Mouse (Mus musculus): Measurements from ENCODE around the gene Ctc1. TPM values are rescaled to one million over a fixed set of nuclear protein-coding genes. Genes with fewer than 3 reads are reported as not detected.
A peak's percentile ranks its signal among the peaks of the same experiment; 100 is the strongest.
"Not testable (repeated sequence)": the region's sequence is repeated elsewhere in the genome, so short reads cannot be mapped to it uniquely, and the experiment has no call there.

Gene Ctc1
- polyA plus RNA-seq (2014; fragmentation: Nextera tagmentation; extraction: Ambion mirVana): 63.2 and 68.3 TPM in 2 replicates

GRCm38 (mm10) chr11:69015644-69016441 is at the start of gene Ctc1:
Gene Ctc1 (plus strand): TSS chr11:69015911.
- Histone ChIP-seq H3K9me3 (replicated peaks; ENCODE audit: control insufficient read depth, low read length) (no peaks in the 10 kb centered on the region), H3K27me3 (ENCODE audit: control insufficient read depth, insufficient read depth, low read length) (no peaks in the 10 kb centered on the region), H3K27ac (replicated peaks; ENCODE audit: low read depth, low read length) (peak within 1 kb of the TSS; percentile 83), H3K4me3 (ENCODE audit: low read depth, low read length) (peak within 1 kb of the TSS; percentile 60), H3K9ac (replicated peaks; ENCODE audit: low read length) (peak within 1 kb of the TSS; percentile 83), H3K4me2 (ENCODE audit: low read depth, low read length) (peak within 1 kb of the TSS; percentile 74), H3K4me1 (ENCODE audit: control insufficient read depth, insufficient read depth, low read length) (no peaks in the 10 kb centered on the region; the same call in 1 of the 2 replicates), H3K36me3 (replicated peaks; ENCODE audit: control insufficient read depth, insufficient read depth, low read depth, low read length) (no peaks in the 10 kb centered on the region)
- peak; percentile 96 for DNase-seq (ENCODE audit: low spot score)
- ATAC-seq (replicated peaks; ENCODE audit: insufficient number of reproducible peaks, low FRiP score, low TSS enrichment, low read depth): peak; percentile 95
- WGBS: 4% methylated on average over 38 of the region's 38 CpGs

GRCm38 (mm10) chr11:68966554-68966953 is 49.2 kb upstream of the Ctc1 start:
- Histone ChIP-seq H3K27me3 (ENCODE audit: control insufficient read depth, insufficient read depth, low read length) (no peaks in the 10 kb centered on the region), H3K27ac (replicated peaks; ENCODE audit: low read depth, low read length) (no peak overlapping the region), H3K9ac (replicated peaks; ENCODE audit: low read length) (no peak overlapping the region), H3K4me3 (ENCODE audit: low read depth, low read length) (no peak overlapping the region), H3K4me2 (ENCODE audit: low read depth, low read length) (no peak overlapping the region), H3K4me1 (ENCODE audit: control insufficient read depth, insufficient read depth, low read length) (no peaks in the 10 kb centered on the region), H3K9me3 (replicated peaks; ENCODE audit: control insufficient read depth, low read length) (no peaks in the 10 kb centered on the region), H3K36me3 (replicated peaks; ENCODE audit: control insufficient read depth, insufficient read depth, low read depth, low read length) (no peaks in the 10 kb centered on the region)
- DNase-seq (ENCODE audit: low spot score): no peak
- no peak for ATAC-seq (replicated peaks; ENCODE audit: insufficient number of reproducible peaks, low FRiP score, low TSS enrichment, low read depth)
- WGBS: 55% methylated on average over 1 of the region's 1 CpGs

GRCm38 (mm10) chr11:68967337-68968282 is 48.1 kb upstream of the Ctc1 start, which contains the start of gene Slc25a35:
Gene Slc25a35 (plus strand): TSS chr11:68968131.
- H3K27me3 ChIP-seq (ENCODE audit: control insufficient read depth, insufficient read depth, low read length): no peaks in the 10 kb centered on the region
- peak within 1 kb of the TSS; percentile 63 for H3K9ac ChIP-seq (replicated peaks; ENCODE audit: low read length)
- H3K9me3 ChIP-seq (replicated peaks; ENCODE audit: control insufficient read depth, low read length): no peaks in the 10 kb centered on the region
- no peaks in the 10 kb centered on the region for H3K4me1 ChIP-seq (ENCODE audit: control insufficient read depth, insufficient read depth, low read length)
- peak within 1 kb of the TSS; percentile 93 for H3K4me2 ChIP-seq (ENCODE audit: low read depth, low read length)
- H3K36me3 ChIP-seq (replicated peaks; ENCODE audit: control insufficient read depth, insufficient read depth, low read depth, low read length): no peaks in the 10 kb centered on the region
- ATAC-seq (replicated peaks; ENCODE audit: insufficient number of reproducible peaks, low FRiP score, low TSS enrichment, low read depth) (peak; percentile 95), DNase-seq (ENCODE audit: low spot score) (peak; percentile 94)
- no peak within 1 kb of the TSS for H3K27ac ChIP-seq (replicated peaks; ENCODE audit: low read depth, low read length)
- H3K4me3 ChIP-seq (ENCODE audit: low read depth, low read length): peak within 1 kb of the TSS; percentile 54
- under 1% methylated on average over 50 of the region's 50 CpGs for WGBS

DNA sequence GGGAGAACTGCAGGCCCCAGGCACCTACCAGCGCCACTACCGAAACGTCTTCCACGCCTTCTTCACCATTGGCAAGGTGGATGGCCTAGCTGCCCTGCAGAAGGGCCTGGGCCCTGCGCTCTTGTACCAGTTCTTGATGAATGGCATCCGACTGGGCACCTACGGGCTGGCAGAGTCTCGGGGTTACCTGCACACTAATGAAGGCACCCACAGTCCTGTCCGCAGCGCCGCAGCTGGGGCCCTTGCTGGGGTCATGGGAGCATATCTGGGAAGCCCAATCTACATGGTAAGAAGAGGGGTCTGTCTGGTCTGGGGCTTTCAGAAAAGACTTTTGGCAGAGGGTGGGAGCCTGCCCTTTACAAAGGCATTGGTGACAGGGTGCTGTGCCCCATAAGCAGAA is 47.0 kb upstream of the Ctc1 start:
- ATAC-seq (replicated peaks; ENCODE audit: insufficient number of reproducible peaks, low FRiP score, low TSS enrichment, low read depth) (no peak), DNase-seq (ENCODE audit: low spot score) (no peak)
- WGBS: 84% methylated on average over 11 of the region's 11 CpGs
- Histone ChIP-seq H3K9ac (replicated peaks; ENCODE audit: low read length) (no peak overlapping the region), H3K36me3 (replicated peaks; ENCODE audit: control insufficient read depth, insufficient read depth, low read depth, low read length) (no peaks in the 10 kb centered on the region), H3K27ac (replicated peaks; ENCODE audit: low read depth, low read length) (no peak overlapping the region), H3K4me1 (ENCODE audit: control insufficient read depth, insufficient read depth, low read length) (no peaks in the 10 kb centered on the region), H3K9me3 (replicated peaks; ENCODE audit: control insufficient read depth, low read length) (no peaks in the 10 kb centered on the region), H3K27me3 (ENCODE audit: control insufficient read depth, insufficient read depth, low read length) (no peaks in the 10 kb centered on the region), H3K4me3 (ENCODE audit: low read depth, low read length) (no peak overlapping the region), H3K4me2 (ENCODE audit: low read depth, low read length) (no peak overlapping the region)

DNA sequence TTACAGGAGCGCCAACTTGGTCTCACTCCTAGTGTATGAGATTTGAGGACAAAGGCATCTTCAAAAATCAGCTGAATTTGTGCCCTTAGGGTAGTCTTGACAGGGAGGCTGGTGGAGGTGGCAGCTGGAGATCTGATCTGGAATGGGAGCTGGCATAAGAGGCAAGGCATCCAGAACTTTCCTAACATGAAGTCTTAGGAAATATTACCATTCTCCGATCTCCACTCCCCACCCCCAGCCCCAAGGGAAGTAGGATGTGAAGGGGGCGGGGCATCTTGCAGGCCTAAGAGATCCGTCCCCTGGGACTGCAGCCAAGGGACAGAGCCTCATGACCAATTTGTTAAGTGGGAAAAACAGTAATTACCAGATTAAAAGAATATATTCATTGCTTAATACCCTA is 45.5 kb upstream of the Ctc1 start:
- H3K9me3 ChIP-seq (replicated peaks; ENCODE audit: control insufficient read depth, low read length): no peaks in the 10 kb centered on the region
- no peak overlapping the region for H3K27ac ChIP-seq (replicated peaks; ENCODE audit: low read depth, low read length)
- no peak overlapping the region for H3K4me3 ChIP-seq (ENCODE audit: low read depth, low read length)
- H3K9ac ChIP-seq (replicated peaks; ENCODE audit: low read length): no peak overlapping the region
- ATAC-seq (replicated peaks; ENCODE audit: insufficient number of reproducible peaks, low FRiP score, low TSS enrichment, low read depth) (no peak), DNase-seq (ENCODE audit: low spot score) (no peak)
- no peaks in the 10 kb centered on the region for H3K4me1 ChIP-seq (ENCODE audit: control insufficient read depth, insufficient read depth, low read length)
- no peak overlapping the region for H3K4me2 ChIP-seq (ENCODE audit: low read depth, low read length)
- no peaks in the 10 kb centered on the region for H3K27me3 ChIP-seq (ENCODE audit: control insufficient read depth, insufficient read depth, low read length)
- 82% methylated on average over 4 of the region's 4 CpGs for whole genome bisulfite sequencing
- no peaks in the 10 kb centered on the region for H3K36me3 ChIP-seq (replicated peaks; ENCODE audit: control insufficient read depth, insufficient read depth, low read depth, low read length)

DNA sequence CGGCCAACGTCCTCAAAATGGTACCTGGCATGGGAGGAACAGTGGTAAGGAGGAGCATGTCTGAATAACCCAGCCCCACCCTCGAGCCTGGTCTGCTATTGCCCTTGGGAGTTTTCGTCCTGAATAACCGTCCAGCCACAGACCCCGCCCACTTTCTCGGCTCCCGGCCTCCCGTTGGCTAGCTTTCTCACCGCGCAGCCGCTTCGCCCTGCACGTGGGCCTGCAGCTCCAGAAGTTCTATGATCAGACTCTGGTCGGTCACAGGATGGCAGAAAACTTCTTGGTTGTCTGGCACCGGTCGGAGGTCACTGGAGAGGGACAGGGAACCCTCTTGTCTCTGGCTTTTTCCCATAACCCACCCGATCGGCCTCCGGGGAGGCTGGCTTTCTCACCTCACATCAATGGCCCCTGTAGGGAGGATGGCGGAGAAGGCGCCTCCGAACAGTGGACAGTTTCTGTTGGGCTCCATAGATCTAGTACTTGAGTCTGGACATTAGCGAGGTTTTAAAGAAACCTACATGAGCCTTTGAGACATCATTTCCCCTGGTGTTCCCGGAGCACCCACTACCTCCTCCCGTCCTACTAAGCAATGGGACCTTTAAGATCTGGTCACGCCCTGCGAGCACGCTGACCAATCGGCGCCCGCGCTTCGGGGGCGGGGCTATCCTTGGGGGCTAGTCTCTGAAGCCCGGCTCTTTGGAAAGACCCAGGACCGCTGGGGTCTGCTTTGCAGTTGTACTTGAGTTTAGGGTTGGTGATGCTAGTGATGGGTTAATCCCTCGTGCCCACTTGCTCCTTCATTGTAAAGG is 42.3 kb upstream of the Ctc1 start:
- Histone ChIP-seq H3K4me2 (ENCODE audit: low read depth, low read length) (peak overlapping the region; percentile 68), H3K4me3 (ENCODE audit: low read depth, low read length) (peak overlapping the region; percentile 42), H3K9ac (replicated peaks; ENCODE audit: low read length) (peak overlapping the region; percentile 43)
- not testable (repeated sequence) for H3K9me3 ChIP-seq (replicated peaks; ENCODE audit: control insufficient read depth, low read length); H3K4me1 ChIP-seq (ENCODE audit: control insufficient read depth, insufficient read depth, low read length); H3K27ac ChIP-seq (replicated peaks; ENCODE audit: low read depth, low read length); H3K36me3 ChIP-seq (replicated peaks; ENCODE audit: control insufficient read depth, insufficient read depth, low read depth, low read length); H3K27me3 ChIP-seq (ENCODE audit: control insufficient read depth, insufficient read depth, low read length)
- DNase-seq (ENCODE audit: low spot score) (peak; percentile 95), ATAC-seq (replicated peaks; ENCODE audit: insufficient number of reproducible peaks, low FRiP score, low TSS enrichment, low read depth) (peak; percentile 79)
- WGBS: under 1% methylated on average over 37 of the region's 38 CpGs

GRCm38 (mm10) chr11:68974059-68974450 is 41.7 kb upstream of the Ctc1 start:
- Histone ChIP-seq H3K9ac (replicated peaks; ENCODE audit: low read length) (peak overlapping the region; percentile 43), H3K4me3 (ENCODE audit: low read depth, low read length) (peak overlapping the region; percentile 42), H3K27ac (replicated peaks; ENCODE audit: low read depth, low read length) (no peak overlapping the region)

More at GRCm38 (mm10) chr11:68974059-68974450, 41.7 kb upstream of the Ctc1 start:
- ATAC-seq (replicated peaks; ENCODE audit: insufficient number of reproducible peaks, low FRiP score, low TSS enrichment, low read depth) (no peak), DNase-seq (ENCODE audit: low spot score) (no peak)
- Histone ChIP-seq H3K27me3 (ENCODE audit: control insufficient read depth, insufficient read depth, low read length) (no peaks in the 10 kb centered on the region), H3K9me3 (replicated peaks; ENCODE audit: control insufficient read depth, low read length) (no peaks in the 10 kb centered on the region), H3K36me3 (replicated peaks; ENCODE audit: control insufficient read depth, insufficient read depth, low read depth, low read length) (no peaks in the 10 kb centered on the region), H3K4me1 (ENCODE audit: control insufficient read depth, insufficient read depth, low read length) (no peaks in the 10 kb centered on the region), H3K4me2 (ENCODE audit: low read depth, low read length) (peak overlapping the region; percentile 68)
- WGBS: 28% methylated on average over 6 of the region's 6 CpGs

Measured in embryonic facial prominence, embryonic 11.5 days (tissue).